Mouse (Mus musculus) liver, adult 2 months (tissue): Measurements from ENCODE around the gene Snorc. TPM values are rescaled to one million over a fixed set of nuclear protein-coding genes. Genes with fewer than 3 reads are reported as not detected.
"Not testable (repeated sequence)": the region's sequence is repeated elsewhere in the genome, so short reads cannot be mapped to it uniquely, and the experiment has no call there.

Source experiments
- DNase-seq: peaks from one replicate; pipeline ENCODE4 v3.0.0-alpha.2; 2011; ENCODE audit warnings: low read depth, low spot score; ENCODE audit errors: extremely low read depth
- H3K27ac ChIP-seq: fragments of 200-500 bp; replicated peaks from 2 replicates; pipeline ENCODE4 v1.5.1; 2012; ENCODE audit warnings: low read depth, mild to moderate bottlenecking, control low read depth, inconsistent platforms, low read length; ENCODE audit not compliant: insufficient read depth
- H3K27me3 ChIP-seq: fragments of 200-500 bp; 2 replicates; pipeline ENCODE4 v1.6.1; 2012; ENCODE audit warnings: mild to moderate bottlenecking, moderate library complexity, low read length, inconsistent platforms; ENCODE audit not compliant: control insufficient read depth, insufficient read depth
- H3K36me3 ChIP-seq: fragments of 200-500 bp; 2 replicates; pipeline ENCODE4 v1.6.1; 2012; ENCODE audit warnings: low read length, inconsistent platforms; ENCODE audit not compliant: control insufficient read depth, insufficient read depth
- H3K4me1 ChIP-seq: fragments of 200-500 bp; 2 replicates; pipeline ENCODE4 v1.6.1; 2011; ENCODE audit warnings: low read length; ENCODE audit not compliant: control insufficient read depth, insufficient read depth
- H3K4me3 ChIP-seq: fragments of 200-500 bp; 2 replicates; pipeline ENCODE4 v1.5.1; 2011; ENCODE audit warnings: low read depth, mild to moderate bottlenecking, control low read depth, low read length, moderate library complexity; ENCODE audit not compliant: insufficient read depth
- H3K79me2 ChIP-seq: fragments of 200-500 bp; 2 replicates; pipeline ENCODE4 v1.6.1; 2012; ENCODE audit warnings: inconsistent platforms, mild to moderate bottlenecking, low read length, moderate library complexity; ENCODE audit not compliant: control insufficient read depth, insufficient read depth
- H3K9ac ChIP-seq: fragments of 200-500 bp; 2 replicates; pipeline ENCODE4 v1.6.1; 2012; ENCODE audit warnings: low read depth, mild to moderate bottlenecking, control low read depth, inconsistent platforms, low read length
- CTCF ChIP-seq: fragments of 200-500 bp; IDR thresholded peaks from 2 replicates; pipeline ENCODE4 v1.5.1; 2011; ENCODE audit warnings: low read depth, low read length, control low read depth
- POLR2A ChIP-seq: fragments of 200-500 bp; IDR thresholded peaks from 2 replicates; pipeline ENCODE4 v1.6.1; 2011; ENCODE audit warnings: low read length, control low read depth; ENCODE audit not compliant: insufficient read depth; ENCODE audit errors: extremely low read depth
- WGBS: fragments of 180-500 bp; shearing (Covaris S2); methylation state at CpG from one replicate; pipeline ENCODE4 v1.1.7; 2018; 5-methylcytosine and 5-hydroxymethylcytosine counted together
- polyA plus RNA-seq: library from polyadenylated mRNA; depleted of rRNA; stranded (reverse); fragments of >200 nt; gene quantifications from 2 replicates; pipeline ENCODE4 v1.2.3, GENCODE M21; 2012; rRNA removed
- total RNA-seq: library from RNA; depleted of rRNA; stranded (reverse); fragments of >200 nt; gene quantifications from 2 replicates; pipeline ENCODE4 v1.2.3, GENCODE M21; 2014; rRNA removed

Gene Snorc
- total RNA-seq (not detected in 2 replicates), polyA plus RNA-seq (0.32 TPM in 1 of 2 replicates, not detected in the other)

- H3K27ac ChIP-seq, H3K79me2 ChIP-seq: not testable (repeated sequence)
Observed at GRCm38 (mm10) chr1:87469971-87470370, at the start of gene Snorc. Gene Snorc, plus strand, starts transcription at chr1:87470271.

DNA sequence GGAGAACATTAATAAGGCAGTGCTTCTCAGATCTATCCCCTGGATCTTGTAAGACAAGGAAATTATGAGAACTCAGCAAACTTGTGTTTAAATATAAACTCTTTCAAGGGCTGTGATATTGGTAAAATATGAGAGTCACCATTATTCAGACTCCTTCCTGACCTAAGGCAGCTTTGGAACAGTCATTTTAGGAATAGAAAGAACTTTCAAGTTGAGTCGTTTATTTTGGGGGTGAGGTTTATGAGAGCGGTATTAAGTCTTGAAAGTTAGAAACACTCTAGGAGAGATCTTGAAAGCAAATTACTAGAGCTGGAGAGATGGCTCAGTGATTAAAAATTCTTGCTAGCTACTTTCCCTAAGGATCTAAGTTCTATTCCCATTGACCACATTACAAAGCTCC, 34.9 kb upstream of the Snorc start:
- Histone ChIP-seq H3K79me2 (no peaks in the 10 kb centered on the region), H3K9ac (no peak overlapping the region), H3K4me3 (no peak overlapping the region), H3K27ac (no peak overlapping the region), H3K36me3 (peaks cover 71% of the 10 kb centered on the region), H3K27me3 (no peaks in the 10 kb centered on the region), H3K4me1 (no peaks in the 10 kb centered on the region)
- WGBS: 95% methylated on average over 2 of the region's 2 CpGs
- no peak for DNase-seq
- TF ChIP-seq POLR2A (no peak), CTCF (no peak)

More at GRCm38 (mm10) chr1:87469971-87470370, at the start of gene Snorc:
- not testable (repeated sequence) for H3K9ac ChIP-seq, DNase-seq, H3K36me3 ChIP-seq, H3K4me3 ChIP-seq, H3K4me1 ChIP-seq, H3K27me3 ChIP-seq
- WGBS: 48% methylated on average over 10 of the region's 10 CpGs

DNA sequence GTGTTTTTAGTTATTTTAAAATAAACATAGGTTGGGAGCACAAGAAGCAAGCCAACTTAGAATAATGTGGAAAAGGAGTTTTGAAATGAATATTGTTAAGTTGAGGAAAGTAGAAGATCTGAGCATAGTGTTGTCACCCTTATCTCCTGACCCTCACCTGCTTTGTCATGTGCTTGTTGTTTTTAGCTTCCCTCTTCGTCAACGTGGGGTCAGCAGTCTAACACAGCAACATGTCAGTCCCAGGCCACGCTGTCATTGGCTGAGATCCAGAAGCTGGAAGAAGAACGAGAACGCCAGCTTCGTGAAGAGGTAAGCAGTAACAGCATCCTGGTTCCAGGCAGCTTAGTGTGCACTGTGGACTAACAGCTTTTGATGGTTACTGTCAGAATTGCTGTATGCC, 33.5 kb upstream of the Snorc start:
- 31% methylated on average over 6 of the region's 6 CpGs for WGBS
- Histone ChIP-seq H3K27ac (no peak overlapping the region), H3K9ac (no peak overlapping the region), H3K4me1 (no peaks in the 10 kb centered on the region), H3K27me3 (no peaks in the 10 kb centered on the region), H3K79me2 (no peaks in the 10 kb centered on the region), H3K4me3 (no peak overlapping the region), H3K36me3 (peaks cover 73% of the 10 kb centered on the region)
- DNase-seq: peak; percentile 27
- TF ChIP-seq POLR2A (no peak), CTCF (no peak)

GRCm38 (mm10) chr1:87447183-87448104, 22.6 kb upstream of the Snorc start:
- Histone ChIP-seq H3K4me1 (no peaks in the 10 kb centered on the region), H3K79me2 (no peaks in the 10 kb centered on the region), H3K36me3 (peaks cover 65% of the 10 kb centered on the region), H3K27me3 (no peaks in the 10 kb centered on the region), H3K27ac (no peak overlapping the region), H3K9ac (no peak overlapping the region), H3K4me3 (no peak overlapping the region)
- no peak for DNase-seq
- WGBS: 62% methylated on average over 5 of the region's 5 CpGs
- TF ChIP-seq POLR2A (no peak), CTCF (peak; percentile 73)

GRCm38 (mm10) chr1:87449432-87449831, 20.6 kb upstream of the Snorc start:
- 63% methylated on average over 4 of the region's 4 CpGs for WGBS
- Histone ChIP-seq H3K27me3 (no peaks in the 10 kb centered on the region), H3K4me3 (no peak overlapping the region), H3K9ac (no peak overlapping the region), H3K36me3 (peaks cover 48% of the 10 kb centered on the region), H3K4me1 (no peaks in the 10 kb centered on the region), H3K79me2 (no peaks in the 10 kb centered on the region), H3K27ac (no peak overlapping the region)
- no peak for DNase-seq
- no peak for TF ChIP-seq POLR2A
- no peak for TF ChIP-seq CTCF

- no peak overlapping the region for H3K27ac ChIP-seq
Observed at GRCm38 (mm10) chr1:87456425-87456824, 13.6 kb upstream of the Snorc start.

More at GRCm38 (mm10) chr1:87456425-87456824, 13.6 kb upstream of the Snorc start:
- H3K36me3 ChIP-seq: no peaks in the 10 kb centered on the region
- WGBS: 100% methylated on average over 1 of the region's 1 CpGs
- no peak for DNase-seq
- no peak overlapping the region for H3K9ac ChIP-seq
- H3K27me3 ChIP-seq: no peaks in the 10 kb centered on the region
- no peaks in the 10 kb centered on the region for H3K4me1 ChIP-seq
- no peak for TF ChIP-seq POLR2A
- TF ChIP-seq CTCF: no peak
- H3K4me3 ChIP-seq: no peak overlapping the region
- no peaks in the 10 kb centered on the region for H3K79me2 ChIP-seq
